Mouse (Mus musculus) bone marrow macrophage, adult 2 months (primary cell): ENCODE measurements around the gene Kif21b.

Source experiments
- CTCF ChIP-seq: IDR thresholded peaks from 2 replicates; pipeline ENCODE4 v1.5.1; 2012; ENCODE audit warnings: low read depth, mild to moderate bottlenecking, low read length, moderate library complexity
- POLR2A ChIP-seq: IDR thresholded peaks from 2 replicates; pipeline ENCODE4 v1.6.1; 2012; ENCODE audit warnings: mild to moderate bottlenecking, low read depth, low read length, borderline replicate concordance

- no peak for TF ChIP-seq CTCF
- no peak for TF ChIP-seq POLR2A
These were observed 10.4 kb upstream of the Kif21b start for GRCm38 (mm10) chr1:136120785-136121184.
